Mouse (Mus musculus) intestine, embryonic 15.5 days (tissue): ENCODE measurements around the gene Tead3. TPM values are rescaled to one million over a fixed set of nuclear protein-coding genes. Genes with fewer than 3 reads are reported as not detected.
A peak's percentile ranks its signal among the peaks of the same experiment; 100 is the strongest.

ENCODE experiments used
- ATAC-seq: fragments of 200-750 bp; cut with Nextera tagmentation; 2 replicates; pipeline ENCODE4 v1.8.0; 2017; ENCODE audit warnings: moderate TSS enrichment, moderate library complexity
- H3K27ac ChIP-seq: fragments of 300-500 bp; sonication (generic); 2 replicates; pipeline ENCODE4 v1.5.1; 2015; ENCODE audit warnings: mild to moderate bottlenecking, inconsistent platforms
- H3K27me3 ChIP-seq: fragments of 300-500 bp; sonication (generic); replicated peaks from 2 replicates; pipeline ENCODE4 v1.6.1; 2015; ENCODE audit warnings: inconsistent platforms
- H3K36me3 ChIP-seq: fragments of 300-500 bp; sonication (generic); 2 replicates; pipeline ENCODE4 v1.6.1; 2015; ENCODE audit warnings: inconsistent platforms
- H3K4me1 ChIP-seq: fragments of 300-500 bp; sonication (generic); replicated peaks from 2 replicates; pipeline ENCODE4 v1.6.1; 2015; ENCODE audit warnings: inconsistent platforms
- H3K4me2 ChIP-seq: fragments of 300-500 bp; sonication (generic); replicated peaks from 2 replicates; pipeline ENCODE4 v1.6.1; 2015; ENCODE audit warnings: mild to moderate bottlenecking, inconsistent platforms
- H3K4me3 ChIP-seq: fragments of 300-500 bp; sonication (generic); replicated peaks from 2 replicates; pipeline ENCODE4 v1.5.1; 2015; ENCODE audit warnings: inconsistent platforms
- H3K9ac ChIP-seq: fragments of 300-500 bp; sonication (generic); 2 replicates; pipeline ENCODE4 v1.6.1; 2015; ENCODE audit warnings: inconsistent platforms
- H3K9me3 ChIP-seq: fragments of 300-500 bp; sonication (generic); 2 replicates; pipeline ENCODE4 v1.6.1; 2016; ENCODE audit warnings: inconsistent platforms
- WGBS: fragments of 180-500 bp; shearing (Covaris S2); methylation state at CpG from one replicate; pipeline ENCODE4 v1.1.7; 2015; 5-methylcytosine and 5-hydroxymethylcytosine counted together
- polyA plus RNA-seq: library from polyadenylated mRNA; unstranded; fragments of >200 nt; fragmentation: Nextera tagmentation; extraction: Ambion mirVana; gene quantifications from 2 replicates; pipeline ENCODE4 v1.2.1, GENCODE M21; 2015

Gene Tead3
- polyA plus RNA-seq, 1 experiment from 2014 or later, result 10.0 TPM

- H3K9ac ChIP-seq, result no peak overlapping the region
- no peak overlapping the region for H3K27ac ChIP-seq
- no peaks in the 10 kb centered on the region for H3K27me3 ChIP-seq
- no peak for ATAC-seq
- peaks cover 43% of the 10 kb centered on the region for H3K4me1 ChIP-seq
- no peak overlapping the region for H3K4me3 ChIP-seq
- H3K4me2 ChIP-seq, result no peak overlapping the region
- no peaks in the 10 kb centered on the region for H3K36me3 ChIP-seq
- WGBS, result 53% methylated on average over 11 of the region's 11 CpGs
- no peaks in the 10 kb centered on the region for H3K9me3 ChIP-seq
These were observed 59.9 kb downstream of the Tead3 start for GRCm38 (mm10) chr17:28290671-28291070.

- H3K9ac ChIP-seq, result no peak overlapping the region
- WGBS, result 54% methylated on average over 3 of the region's 3 CpGs
- peaks cover 44% of the 10 kb centered on the region for H3K4me1 ChIP-seq
- H3K27me3 ChIP-seq, result no peaks in the 10 kb centered on the region
- H3K27ac ChIP-seq, result no peak overlapping the region
- no peaks in the 10 kb centered on the region for H3K36me3 ChIP-seq
- ATAC-seq, result no peak
- no peak overlapping the region for H3K4me3 ChIP-seq
- no peak overlapping the region for H3K4me2 ChIP-seq
- no peaks in the 10 kb centered on the region for H3K9me3 ChIP-seq
These were observed 60.4 kb downstream of the Tead3 start for GRCm38 (mm10) chr17:28290262-28290661.

- Histone ChIP-seq H3K27ac (0 out of 2 replicates have a peak overlapping the region, but pooled peaks have one; percentile 17), H3K27me3 (no peaks in the 10 kb centered on the region), H3K4me2 (no peak overlapping the region), H3K4me3 (no peak overlapping the region), H3K9ac (no peak overlapping the region), H3K4me1 (peaks cover 47% of the 10 kb centered on the region), H3K9me3 (no peaks in the 10 kb centered on the region), H3K36me3 (no peaks in the 10 kb centered on the region)
- WGBS, result 49% methylated on average over 5 of the region's 5 CpGs
- ATAC-seq, result peak; percentile 46
These were observed 62.6 kb downstream of the Tead3 start for GRCm38 (mm10) chr17:28287980-28288379.

GRCm38 (mm10) chr17:28287578-28287977 lies 63.0 kb downstream of the Tead3 start:
- Histone ChIP-seq H3K9me3 (no peaks in the 10 kb centered on the region), H3K27ac (0 out of 2 replicates have a peak overlapping the region, but pooled peaks have one; percentile 17), H3K36me3 (no peaks in the 10 kb centered on the region), H3K4me1 (peaks cover 50% of the 10 kb centered on the region), H3K9ac (no peak overlapping the region), H3K4me3 (no peak overlapping the region), H3K27me3 (no peaks in the 10 kb centered on the region), H3K4me2 (no peak overlapping the region)
- 39% methylated on average over 8 of the region's 8 CpGs for WGBS
- peak; percentile 84 for ATAC-seq

- no peak overlapping the region for H3K4me2 ChIP-seq
- H3K9me3 ChIP-seq, result no peaks in the 10 kb centered on the region
- ATAC-seq, result 0 out of 2 replicates have a peak, but pooled peaks have one; percentile 3
- H3K4me1 ChIP-seq, result peaks cover 50% of the 10 kb centered on the region
- no peak overlapping the region for H3K9ac ChIP-seq
- H3K27me3 ChIP-seq, result no peaks in the 10 kb centered on the region
- H3K27ac ChIP-seq, result no peak overlapping the region
- WGBS, result 51% methylated on average over 5 of the region's 5 CpGs
- H3K36me3 ChIP-seq, result no peaks in the 10 kb centered on the region
- no peak overlapping the region for H3K4me3 ChIP-seq
These were observed 63.7 kb downstream of the Tead3 start for GRCm38 (mm10) chr17:28286964-28287363.

GRCm38 (mm10) chr17:28286133-28286532 lies 64.5 kb downstream of the Tead3 start:
- H3K36me3 ChIP-seq, result no peaks in the 10 kb centered on the region
- H3K4me3 ChIP-seq, result no peak overlapping the region
- no peak overlapping the region for H3K4me2 ChIP-seq
- H3K9ac ChIP-seq, result no peak overlapping the region
- H3K27ac ChIP-seq, result no peak overlapping the region
- ATAC-seq, result no peak
- H3K4me1 ChIP-seq, result peaks cover 53% of the 10 kb centered on the region
- no peaks in the 10 kb centered on the region for H3K27me3 ChIP-seq
- 80% methylated on average over 10 of the region's 10 CpGs for WGBS
- H3K9me3 ChIP-seq, result no peaks in the 10 kb centered on the region

GRCm38 (mm10) chr17:28283199-28283598 lies 67.4 kb downstream of the Tead3 start:
- Histone ChIP-seq H3K27ac (no peak overlapping the region), H3K9me3 (no peaks in the 10 kb centered on the region), H3K36me3 (no peaks in the 10 kb centered on the region), H3K9ac (no peak overlapping the region), H3K27me3 (no peaks in the 10 kb centered on the region), H3K4me3 (no peak overlapping the region), H3K4me1 (peaks cover 74% of the 10 kb centered on the region), H3K4me2 (no peak overlapping the region)
- ATAC-seq, result no peak
- 84% methylated on average over 10 of the region's 10 CpGs for WGBS

GRCm38 (mm10) chr17:28281866-28282441 lies 68.7 kb downstream of the Tead3 start:
- Histone ChIP-seq H3K36me3 (no peaks in the 10 kb centered on the region), H3K4me3 (no peak overlapping the region), H3K27me3 (no peaks in the 10 kb centered on the region), H3K9me3 (no peaks in the 10 kb centered on the region), H3K9ac (no peak overlapping the region), H3K27ac (no peak overlapping the region), H3K4me2 (no peak overlapping the region), H3K4me1 (peaks cover 73% of the 10 kb centered on the region)
- ATAC-seq, result no peak
- 90% methylated on average over 7 of the region's 7 CpGs for WGBS

Other genes with a start within 250 kb of the Tead3 start
- 2.0 and 2.5 TPM in 2 replicates for gene Scube3, start 208.7 kb downstream of the Tead3 start, polyA plus RNA-seq
- 25.7 and 28.1 TPM in 2 replicates for gene Zfp523, start 173.7 kb downstream of the Tead3 start, polyA plus RNA-seq
- gene Def6, start 143.0 kb downstream of the Tead3 start, polyA plus RNA-seq, result 3.4 and 4.3 TPM in 2 replicates
- gene Ppard, start 118.1 kb downstream of the Tead3 start, polyA plus RNA-seq, result 1.8 and 1.9 TPM in 2 replicates
- 22.7 and 29.8 TPM in 2 replicates for gene Fance, start 37.3 kb downstream of the Tead3 start, polyA plus RNA-seq
- 639 and 690 TPM in 2 replicates for gene Rpl10a, start 22.3 kb downstream of the Tead3 start, polyA plus RNA-seq
- gene Tulp1, start 14.4 kb upstream of the Tead3 start, polyA plus RNA-seq, result 3.6 and 4.1 TPM in 2 replicates
- 25.9 and 26.6 TPM in 2 replicates for gene Fkbp5, start 166.7 kb upstream of the Tead3 start, polyA plus RNA-seq
- gene Armc12, start 180.0 kb upstream of the Tead3 start, polyA plus RNA-seq, result not detected in 2 replicates
- not detected in 2 replicates for gene Clpsl2, start 198.6 kb upstream of the Tead3 start, polyA plus RNA-seq
- gene Clps, start 209.9 kb upstream of the Tead3 start, polyA plus RNA-seq, result 958 and 2,971 TPM in 2 replicates
- gene Lhfpl5, start 224.8 kb upstream of the Tead3 start, polyA plus RNA-seq, result 1.3 and 1.8 TPM in 2 replicates